Comparison of ENCODE assay signal across 10 mouse cellular contexts in the genomic region with DNA sequence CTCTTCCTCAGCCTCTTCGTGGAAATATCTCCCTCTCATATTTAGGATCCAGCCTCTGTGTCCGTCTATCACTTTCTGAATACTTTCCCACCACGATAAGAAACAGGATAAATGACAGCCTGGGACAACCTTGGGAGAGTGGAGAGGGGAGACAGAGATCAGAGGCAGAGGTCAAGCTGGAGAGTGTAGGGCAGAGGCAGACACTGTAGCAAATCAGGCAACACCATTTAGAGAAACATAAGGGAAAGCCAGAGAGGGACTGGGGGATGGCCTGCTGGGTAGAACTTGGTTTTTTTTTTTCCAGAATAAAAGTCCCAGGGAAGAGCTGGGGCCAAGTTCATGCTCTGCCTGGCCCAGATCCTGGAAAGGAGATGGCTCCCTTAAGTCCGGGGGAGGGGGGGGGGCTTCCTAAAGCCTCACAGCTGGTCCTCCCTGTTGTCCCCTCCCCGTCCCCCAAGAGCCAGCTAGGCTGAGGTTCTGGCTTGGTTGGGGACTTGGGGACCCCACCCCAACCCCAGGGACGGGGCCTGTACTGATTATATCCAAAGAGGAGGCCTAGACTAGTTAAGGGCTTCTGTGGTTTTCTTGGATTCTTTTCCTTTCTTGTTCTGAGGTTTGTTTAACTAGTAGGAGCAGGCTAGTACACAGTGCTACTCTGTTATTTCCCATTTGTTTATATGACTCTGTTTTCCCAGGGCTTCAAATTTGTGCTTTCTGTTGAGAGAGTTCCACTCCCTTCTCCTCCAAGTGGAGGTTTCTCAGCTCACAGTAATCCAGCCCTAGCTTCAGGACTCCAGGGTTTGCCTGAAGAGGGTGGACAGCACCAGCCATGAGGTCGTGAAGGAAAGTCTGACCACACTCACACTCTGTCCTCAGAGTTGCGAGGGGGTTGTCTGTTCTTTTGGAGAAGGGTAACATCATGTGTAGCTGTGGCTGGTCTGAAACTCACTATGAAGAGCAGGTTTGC. TPM values are rescaled to one million over a fixed set of nuclear protein-coding genes. Genes with fewer than 3 reads are reported as not detected.
DNase-seq lines count a peak whose midpoint lies in the region; ATAC-seq and TF ChIP-seq lines count a peak whose summit lies in the region.
"Had no signal": no experiment of that assay in that cellular context is flagged by ENCODE, and none has a peak within 500 bp of the region (broad histone marks: within the 10 kb centered on the region; RNA-seq: fewer than 3 reads in every experiment).

No protein-coding gene starts in this region.

- H3K9me3 ChIP-seq in liver, embryonic 11.5 days (ENCODE audit: control insufficient read depth, low read length), result no peaks in the 10 kb centered on the region
- H3K9me3 ChIP-seq in embryonic facial prominence, embryonic 13.5 days, result no peaks in the 10 kb centered on the region
- no peaks in the 10 kb centered on the region for H3K9me3 ChIP-seq in forebrain, embryonic 14.5 days (replicated peaks; ENCODE audit: control insufficient read depth, low read length)

- H3K27me3 ChIP-seq in liver, adult 2 months (ENCODE audit: control insufficient read depth, insufficient read depth, low read length), result no peaks in the 10 kb centered on the region
- H3K27me3 ChIP-seq in liver, embryonic 11.5 days (replicated peaks; ENCODE audit: control insufficient read depth, insufficient read depth, low read length), result peaks cover 8% of the 10 kb centered on the region
- H3K27me3 ChIP-seq in embryonic facial prominence, embryonic 13.5 days, result peaks cover 6% of the 10 kb centered on the region; the same call in 1 of the 2 replicates
- 0 out of 2 replicates have a peak, but pooled peaks cover 3% of the 10 kb centered on the region for H3K27me3 ChIP-seq in forebrain, embryonic 14.5 days (replicated peaks; ENCODE audit: control insufficient read depth, insufficient read depth, low read length)

- H3K4me1 ChIP-seq in liver, adult 2 months (ENCODE audit: control insufficient read depth, insufficient read depth, low read length), result peaks cover 10% of the 10 kb centered on the region
- peaks cover 32% of the 10 kb centered on the region for H3K4me1 ChIP-seq in liver, embryonic 11.5 days (replicated peaks; ENCODE audit: control insufficient read depth, insufficient read depth, low read length)
- peaks cover 46% of the 10 kb centered on the region for H3K4me1 ChIP-seq in embryonic facial prominence, embryonic 13.5 days
- peaks cover 17% of the 10 kb centered on the region; the same call in 1 of the 2 replicates for H3K4me1 ChIP-seq in forebrain, embryonic 14.5 days (ENCODE audit: control insufficient read depth, insufficient read depth, low read length)

- H3K4me3 ChIP-seq in liver, adult 2 months (ENCODE audit: insufficient read depth, low read depth, low read length), result no peak overlapping the region
- no peak overlapping the region for H3K4me3 ChIP-seq in liver, embryonic 11.5 days (ENCODE audit: low read depth, low read length)
- no peak overlapping the region for H3K4me3 ChIP-seq in embryonic facial prominence, embryonic 13.5 days
- no peak overlapping the region for H3K4me3 ChIP-seq in forebrain, embryonic 14.5 days (ENCODE audit: low read depth, low read length)

- WGBS in liver, adult 2 months, result 69% methylated on average over 8 of the region's 8 CpGs
- 46% methylated on average over 8 of the region's 8 CpGs for WGBS in liver, embryonic 11.5 days
- 54% methylated on average over 8 of the region's 8 CpGs for WGBS in embryonic facial prominence, embryonic 13.5 days
- 59% methylated on average over 8 of the region's 8 CpGs for WGBS in forebrain, embryonic 14.5 days

- ATAC-seq in liver, embryonic 11.5 days (replicated peaks; ENCODE audit: low FRiP score), result no peak
- no peak for ATAC-seq in embryonic facial prominence, embryonic 13.5 days (ENCODE audit: insufficient number of reproducible peaks, insufficient read depth, low FRiP score, low TSS enrichment, low read depth)
- no peak for ATAC-seq in forebrain, embryonic 14.5 days

- no peak for TF ChIP-seq POLR2A in liver, adult 2 months (IDR thresholded peaks at IDR 0.05; ENCODE audit: extremely low read depth, insufficient read depth, low read length)

- DNase-seq in liver, adult 2 months (ENCODE audit: extremely low read depth, low read depth, low spot score), result no peak
- no peak for DNase-seq in liver, embryonic 11.5 days (ENCODE audit: low spot score)
- DNase-seq in heart, postnatal 10 days, result peak; percentile 69 to 75
- DNase-seq in lung, postnatal 4 days, result peak; percentile 46 to 77
- DNase-seq in cerebellum, adult 8-10 months, result no peak
- DNase-seq in forebrain, embryonic 14.5 days (ENCODE audit: low spot score), result no peak
- DNase-seq in spleen, postnatal 4 days (ENCODE audit: low spot score in 2 of 2), result no peak
- DNase-seq: thymus, postnatal 36 days had no signal

- H3K36me3 ChIP-seq in liver, adult 2 months (ENCODE audit: control insufficient read depth, insufficient read depth, low read length), result no peaks in the 10 kb centered on the region
- H3K36me3 ChIP-seq in liver, embryonic 11.5 days (ENCODE audit: control insufficient read depth, insufficient read depth, low read length), result 0 out of 2 replicates have a peak, but pooled peaks cover 5% of the 10 kb centered on the region
- H3K36me3 ChIP-seq in embryonic facial prominence, embryonic 13.5 days, result peaks cover 17% of the 10 kb centered on the region
- H3K36me3 ChIP-seq in forebrain, embryonic 14.5 days (ENCODE audit: control insufficient read depth, insufficient read depth, low read length), result peaks cover 9% of the 10 kb centered on the region; the same call in 1 of the 2 replicates

- no peak overlapping the region for H3K9ac ChIP-seq in liver, adult 2 months (ENCODE audit: low read depth, low read length)
- H3K9ac ChIP-seq in liver, embryonic 11.5 days (ENCODE audit: low read depth, low read length), result no peak overlapping the region
- H3K9ac ChIP-seq in embryonic facial prominence, embryonic 13.5 days, result no peak overlapping the region
- H3K9ac ChIP-seq in forebrain, embryonic 14.5 days (ENCODE audit: low read length), result no peak overlapping the region
- H3K9ac ChIP-seq: liver, embryonic 14.5 days had no signal

- H3K27ac ChIP-seq in liver, adult 2 months (replicated peaks; ENCODE audit: insufficient read depth, low read depth, low read length), result peak overlapping the region; percentile 67
- no peak overlapping the region for H3K27ac ChIP-seq in liver, embryonic 11.5 days (ENCODE audit: low read depth, low read length)
- H3K27ac ChIP-seq in embryonic facial prominence, embryonic 13.5 days, result peak overlapping the region; percentile 86
- no peak overlapping the region for H3K27ac ChIP-seq in forebrain, embryonic 14.5 days (ENCODE audit: low read depth, low read length)
- H3K27ac ChIP-seq: liver, embryonic 14.5 days had no signal

- H3K79me2 ChIP-seq in liver, adult 2 months (ENCODE audit: control insufficient read depth, insufficient read depth, low read length), result no peaks in the 10 kb centered on the region

- no peak for TF ChIP-seq CTCF in liver, adult 2 months (IDR thresholded peaks at IDR 0.05; ENCODE audit: low read depth, low read length)

- H3K4me2 ChIP-seq in liver, embryonic 11.5 days, result no peak overlapping the region
- H3K4me2 ChIP-seq in embryonic facial prominence, embryonic 13.5 days, result peak overlapping the region; percentile 94
- H3K4me2 ChIP-seq in forebrain, embryonic 14.5 days (ENCODE audit: low read length), result no peak overlapping the region

- intact Hi-C loops in heart, postnatal 10 days (cut with DNase I), result no loop called here

RNA-seq across cellular contexts. Expression of gene Mxra8, which starts 1.0 kb away (rescaled TPM):
- total RNA-seq in liver, adult 2 months (2014; rRNA removed), result 7.5 and 8.8 TPM in 2 replicates
- 15.4 and 17.2 TPM in 2 replicates for polyA plus RNA-seq in liver, adult 2 months (2012; rRNA removed)
- 14.9 and 16.6 TPM in 2 replicates for polyA plus RNA-seq in liver, embryonic 11.5 days (2014; fragmentation: Nextera tagmentation; extraction: Ambion mirVana)
- 69.6 and 71.8 TPM in 2 replicates for polyA plus RNA-seq in embryonic facial prominence, embryonic 13.5 days (2015; fragmentation: Nextera tagmentation; extraction: Ambion mirVana)
- 10 to 100 TPM; 66.0 to 66.1 TPM for total RNA-seq in heart, postnatal 10 days (2021)
- polyA plus RNA-seq in forebrain, embryonic 14.5 days (2014; fragmentation: Nextera tagmentation; extraction: Ambion mirVana), result 15.6 and 22.1 TPM in 2 replicates

RNA-seq across cellular contexts. Expression of gene Aurkaip1, which starts 7.4 kb away (rescaled TPM):
- 140 and 151 TPM in 2 replicates for total RNA-seq in liver, adult 2 months (2014; rRNA removed)
- polyA plus RNA-seq in liver, adult 2 months (2012; rRNA removed), result 141 and 154 TPM in 2 replicates
- polyA plus RNA-seq in liver, embryonic 11.5 days (2014; fragmentation: Nextera tagmentation; extraction: Ambion mirVana), result 199 and 212 TPM in 2 replicates
- 131 and 150 TPM in 2 replicates for polyA plus RNA-seq in embryonic facial prominence, embryonic 13.5 days (2015; fragmentation: Nextera tagmentation; extraction: Ambion mirVana)
- 10 to 100 TPM; 84.8 to 91.3 TPM for total RNA-seq in heart, postnatal 10 days (2021)
- polyA plus RNA-seq in forebrain, embryonic 14.5 days (2014; fragmentation: Nextera tagmentation; extraction: Ambion mirVana), result 120 and 135 TPM in 2 replicates

RNA-seq across cellular contexts. Expression of gene Dvl1, which starts 8.7 kb away (rescaled TPM):
- 40.5 and 44.6 TPM in 2 replicates for total RNA-seq in liver, adult 2 months (2014; rRNA removed)
- 101 and 162 TPM in 2 replicates for polyA plus RNA-seq in liver, adult 2 months (2012; rRNA removed)
- polyA plus RNA-seq in liver, embryonic 11.5 days (2014; fragmentation: Nextera tagmentation; extraction: Ambion mirVana), result 7.0 and 11.0 TPM in 2 replicates
- polyA plus RNA-seq in embryonic facial prominence, embryonic 13.5 days (2015; fragmentation: Nextera tagmentation; extraction: Ambion mirVana), result 4.0 and 5.4 TPM in 2 replicates
- total RNA-seq in heart, postnatal 10 days (2021), result 10 to 100 TPM; 35.3 to 36.0 TPM
- polyA plus RNA-seq in forebrain, embryonic 14.5 days (2014; fragmentation: Nextera tagmentation; extraction: Ambion mirVana), result 10.8 and 12.4 TPM in 2 replicates

RNA-seq across cellular contexts. Expression of gene Tas1r3, which starts 24.7 kb away (rescaled TPM):
- 0.37 and 0.47 TPM in 2 replicates for total RNA-seq in liver, adult 2 months (2014; rRNA removed)
- polyA plus RNA-seq in liver, adult 2 months (2012; rRNA removed), result 0.12 and 0.35 TPM in 2 replicates
- 0.22 and 0.26 TPM in 2 replicates for polyA plus RNA-seq in liver, embryonic 11.5 days (2014; fragmentation: Nextera tagmentation; extraction: Ambion mirVana)
- 0.55 and 0.62 TPM in 2 replicates for polyA plus RNA-seq in embryonic facial prominence, embryonic 13.5 days (2015; fragmentation: Nextera tagmentation; extraction: Ambion mirVana)
- total RNA-seq in heart, postnatal 10 days (2021), result under 1 TPM; 0.20 to 0.34 TPM
- polyA plus RNA-seq in forebrain, embryonic 14.5 days (2014; fragmentation: Nextera tagmentation; extraction: Ambion mirVana), result 0.46 and 0.61 TPM in 2 replicates

RNA-seq across cellular contexts. Expression of gene Ccnl2, which starts 26.2 kb away (rescaled TPM):
- 54.9 and 56.1 TPM in 2 replicates for total RNA-seq in liver, adult 2 months (2014; rRNA removed)
- polyA plus RNA-seq in liver, adult 2 months (2012; rRNA removed), result 33.9 and 61.8 TPM in 2 replicates
- polyA plus RNA-seq in liver, embryonic 11.5 days (2014; fragmentation: Nextera tagmentation; extraction: Ambion mirVana), result 132 and 140 TPM in 2 replicates
- 217 and 248 TPM in 2 replicates for polyA plus RNA-seq in embryonic facial prominence, embryonic 13.5 days (2015; fragmentation: Nextera tagmentation; extraction: Ambion mirVana)
- 10 to 100 TPM; 49.9 to 50.6 TPM for total RNA-seq in heart, postnatal 10 days (2021)
- polyA plus RNA-seq in forebrain, embryonic 14.5 days (2014; fragmentation: Nextera tagmentation; extraction: Ambion mirVana), result 119 and 144 TPM in 2 replicates

Comparison
In these comparisons a context has a peak if more than half of its experiments do, and no peak if none do; other contexts are left out.
1. H3K27ac ChIP-seq: peak in liver, adult 2 months (single experiment) and embryonic facial prominence, embryonic 13.5 days (single experiment); none in liver, embryonic 11.5 days (single experiment) and forebrain, embryonic 14.5 days (single experiment).
2. DNase-seq: peak in heart, postnatal 10 days (2 of 2) and lung, postnatal 4 days (2 of 2); none in liver, adult 2 months (single experiment), liver, embryonic 11.5 days (single experiment), cerebellum, adult 8-10 months (single experiment), forebrain, embryonic 14.5 days (single experiment) and spleen, postnatal 4 days (0 of 2).